Mouse (Mus musculus) liver, embryonic 14.5 days (tissue): ENCODE data around the gene Klk9.

Source experiments
- CTCF ChIP-seq: IDR thresholded peaks from 2 replicates; pipeline ENCODE4 v1.5.1; 2016; ENCODE audit warnings: antibody characterized with exemption, low read depth, control low read depth
- EP300 ChIP-seq: IDR thresholded peaks from 2 replicates; pipeline ENCODE4 v1.6.1; 2016; ENCODE audit warnings: antibody characterized with exemption, low read depth

DNA sequence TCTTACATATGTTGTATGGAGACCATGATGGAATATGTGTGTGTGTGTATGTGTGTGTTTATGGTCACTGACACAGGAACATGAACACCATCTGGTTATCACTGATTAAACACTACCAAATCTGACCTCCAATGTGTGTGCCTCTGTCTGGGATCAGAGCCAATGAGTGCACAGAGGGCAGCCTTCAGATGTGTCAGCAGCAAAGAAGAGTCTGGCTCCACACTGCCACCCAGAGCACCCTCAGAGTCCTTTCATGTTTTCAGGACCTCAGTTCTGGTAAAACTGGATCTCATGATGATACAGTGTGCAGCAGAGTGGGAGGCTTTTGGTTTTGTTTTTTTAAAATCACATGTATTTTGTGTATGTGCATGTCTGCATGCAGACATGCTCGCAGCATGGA lies 6.4 kb upstream of the Klk9 start:
- TF ChIP-seq CTCF (no peak; the same call in 1 of the 2 replicates), EP300 (no peak)
